Comparison of ENCODE assay signal across 22 mouse cellular contexts in genomic region chr8:119933681-119934080, GRCm38 (mm10). TPM values are rescaled to one million over a fixed set of nuclear protein-coding genes. Genes with fewer than 3 reads are reported as not detected.
"Had no signal": no experiment of that assay in that cellular context is flagged by ENCODE, and none has a peak within 500 bp of the region (broad histone marks: within the 10 kb centered on the region; RNA-seq: fewer than 3 reads in every experiment).

No protein-coding gene starts in this region.

- H3K9ac ChIP-seq: lung, embryonic 14.5 days; midbrain, embryonic 12.5 days; neural tube, embryonic 13.5 days; neural tube, embryonic 15.5 days had no signal

- H3K27ac ChIP-seq: midbrain, embryonic 10.5 days; midbrain, embryonic 12.5 days; neural tube, embryonic 13.5 days; neural tube, embryonic 15.5 days had no signal

- DNase-seq: lung, adult 18-20 months; lung, embryonic 14.5 days; lung, postnatal 10 days; lung, postnatal 4 days; midbrain, embryonic 14.5 days; retina, postnatal 1 day; right cerebral cortex, adult 18-20 months; right cerebral cortex, postnatal 25 days; right cerebral cortex, postnatal 4 days; spleen, adult 18-20 months; thymus, adult 18-20 months; thymus, postnatal 14 days; thymus, postnatal 36 days had no signal

- H3K4me3 ChIP-seq: midbrain, embryonic 10.5 days; midbrain, embryonic 12.5 days; myocyte; neural tube, embryonic 13.5 days; neural tube, embryonic 15.5 days had no signal

- ATAC-seq: midbrain, embryonic 16.5 days had no signal

- H3K27me3 ChIP-seq: midbrain, embryonic 12.5 days; neural tube, embryonic 13.5 days; neural tube, embryonic 15.5 days had no signal

- H3K4me2 ChIP-seq: lung, embryonic 14.5 days; midbrain, embryonic 12.5 days; neural tube, embryonic 13.5 days; neural tube, embryonic 15.5 days had no signal

- H3K9me3 ChIP-seq: midbrain, embryonic 10.5 days; midbrain, embryonic 12.5 days; neural tube, embryonic 13.5 days; neural tube, embryonic 15.5 days had no signal

RNA-seq across cellular contexts. Expression of gene Gm20388, which starts 23.0 kb away (rescaled TPM):
- polyA plus RNA-seq: lung, embryonic 14.5 days; lung, embryonic 16.5 days; midbrain, embryonic 12.5 days; neural tube, embryonic 11.5 days; neural tube, embryonic 15.5 days; thymus, postnatal 0 days had no signal
